Mouse (Mus musculus): ENCODE measurements at regions not wholly inside any gene's neighbourhood (a gene's known extent, or its start where the extent isn't known, plus 50 kb on each side); places are given as distances from the start of the nearest gene placed in this dataset.

- no peak for TF ChIP-seq POLR2A (IDR thresholded peaks at IDR 0.05; ENCODE audit: low read depth, low read length)
- TF ChIP-seq CTCF (IDR thresholded peaks at IDR 0.05; ENCODE audit: extremely low read depth, insufficient read depth, insufficient read length, insufficient replicate concordance), result no peak
Measured at GRCm38 (mm10) chr5:52048790-52049189, 141.5 kb downstream of the Dhx15 start.
